Mouse (Mus musculus) limb, embryonic 12.5 days (tissue): ENCODE data around the gene Srsf10. TPM values are rescaled to one million over a fixed set of nuclear protein-coding genes. Genes with fewer than 3 reads are reported as not detected.

Experiments
- ATAC-seq: fragments of 200-750 bp; cut with Nextera tagmentation; 2 replicates; pipeline ENCODE4 v1.8.0; 2017; ENCODE audit warnings: low read depth, moderate TSS enrichment; ENCODE audit not compliant: insufficient number of reproducible peaks, insufficient read depth, low FRiP score, low TSS enrichment
- H3K27ac ChIP-seq: fragments of 300-500 bp; sonication (generic); 2 replicates; pipeline ENCODE4 v1.5.1; 2016; ENCODE audit warnings: mild to moderate bottlenecking, moderate library complexity
- H3K27me3 ChIP-seq: fragments of 300-500 bp; sonication (generic); 2 replicates; pipeline ENCODE4 v1.6.1; 2016; ENCODE audit warnings: mild to moderate bottlenecking, moderate library complexity
- H3K36me3 ChIP-seq: fragments of 300-500 bp; sonication (generic); 2 replicates; pipeline ENCODE4 v1.6.1; 2016; ENCODE audit warnings: mild to moderate bottlenecking, moderate library complexity
- H3K4me1 ChIP-seq: fragments of 300-500 bp; sonication (generic); replicated peaks from 2 replicates; pipeline ENCODE4 v1.6.1; 2016
- H3K4me2 ChIP-seq: fragments of 300-500 bp; sonication (generic); 2 replicates; pipeline ENCODE4 v1.6.1; 2016; ENCODE audit warnings: mild to moderate bottlenecking, moderate library complexity
- H3K4me3 ChIP-seq: fragments of 300-500 bp; sonication (generic); replicated peaks from 2 replicates; pipeline ENCODE4 v1.5.1; 2016; ENCODE audit warnings: mild to moderate bottlenecking
- H3K9ac ChIP-seq: fragments of 300-500 bp; sonication (generic); replicated peaks from 2 replicates; pipeline ENCODE4 v1.6.1; 2016; ENCODE audit warnings: mild to moderate bottlenecking, moderate library complexity
- H3K9me3 ChIP-seq: fragments of 300-500 bp; sonication (generic); 2 replicates; pipeline ENCODE4 v1.6.1; 2016; ENCODE audit warnings: mild to moderate bottlenecking, moderate library complexity
- whole genome bisulfite sequencing: fragments of 180-500 bp; shearing (Covaris S2); methylation state at CpG from one replicate; pipeline ENCODE4 v1.1.7; 2016; 5-methylcytosine and 5-hydroxymethylcytosine counted together
- polyA plus RNA-seq: library from polyadenylated mRNA; unstranded; fragments of >200 nt; fragmentation: Nextera tagmentation; extraction: Ambion mirVana; gene quantifications from 2 replicates; pipeline ENCODE4 v1.2.1, GENCODE M21; 2016

Srsf10 gene
- 392 and 402 TPM in 2 replicates for polyA plus RNA-seq

GRCm38 (mm10) chr4:135855536-135856222, at the start of gene Srsf10:
Gene Srsf10 (plus strand): TSS chr4:135855747.
- peak; percentile 95 for ATAC-seq
- Histone ChIP-seq H3K4me1 (peaks cover 33% of the 10 kb centered on the region), H3K27ac (peak within 1 kb of the TSS; percentile 99), H3K36me3 (peaks cover 7% of the 10 kb centered on the region; the same call in 1 of the 2 replicates), H3K4me3 (peak within 1 kb of the TSS; percentile 93), H3K27me3 (no peaks in the 10 kb centered on the region), H3K4me2 (peak within 1 kb of the TSS; percentile 80), H3K9me3 (no peaks in the 10 kb centered on the region), H3K9ac (peak within 1 kb of the TSS; percentile 99)
- WGBS: under 1% methylated on average over 67 of the region's 67 CpGs

GRCm38 (mm10) chr4:135814896-135815295, 40.7 kb upstream of the Srsf10 start:
- ATAC-seq: no peak
- 74% methylated on average over 7 of the region's 7 CpGs for WGBS

GRCm38 (mm10) chr4:135816905-135817622, 38.5 kb upstream of the Srsf10 start:
- H3K27ac ChIP-seq: no peak overlapping the region
- 44% methylated on average over 12 of the region's 12 CpGs for WGBS
- no peak for ATAC-seq
- no peak overlapping the region for H3K4me3 ChIP-seq
- no peaks in the 10 kb centered on the region; the same call in 1 of the 2 replicates for H3K4me1 ChIP-seq
- no peaks in the 10 kb centered on the region for H3K36me3 ChIP-seq
- no peak overlapping the region for H3K4me2 ChIP-seq
- H3K9me3 ChIP-seq: peaks cover 7% of the 10 kb centered on the region; the same call in 1 of the 2 replicates
- H3K27me3 ChIP-seq: no peaks in the 10 kb centered on the region
- H3K9ac ChIP-seq: no peak overlapping the region

More at GRCm38 (mm10) chr4:135814896-135815295, 40.7 kb upstream of the Srsf10 start:
- peaks cover 7% of the 10 kb centered on the region; the same call in 1 of the 2 replicates for H3K9me3 ChIP-seq
- H3K9ac ChIP-seq: no peak overlapping the region
- no peaks in the 10 kb centered on the region for H3K27me3 ChIP-seq
- H3K36me3 ChIP-seq: no peaks in the 10 kb centered on the region
- H3K27ac ChIP-seq: no peak overlapping the region
- no peak overlapping the region for H3K4me3 ChIP-seq
- no peaks in the 10 kb centered on the region for H3K4me1 ChIP-seq
- no peak overlapping the region for H3K4me2 ChIP-seq

- Histone ChIP-seq H3K27ac (no peak overlapping the region), H3K27me3 (no peaks in the 10 kb centered on the region), H3K4me1 (no peaks in the 10 kb centered on the region; the same call in 1 of the 2 replicates), H3K9ac (no peak overlapping the region), H3K4me3 (no peak overlapping the region), H3K36me3 (no peaks in the 10 kb centered on the region), H3K4me2 (no peak overlapping the region), H3K9me3 (peaks cover 7% of the 10 kb centered on the region; the same call in 1 of the 2 replicates)
- ATAC-seq: no peak
- 80% methylated on average over 3 of the region's 3 CpGs for WGBS
Observed at GRCm38 (mm10) chr4:135818366-135818765, 37.2 kb upstream of the Srsf10 start.

- Histone ChIP-seq H3K4me3 (no peak overlapping the region), H3K9me3 (peaks cover 7% of the 10 kb centered on the region; the same call in 1 of the 2 replicates), H3K9ac (no peak overlapping the region), H3K27ac (peak overlapping the region; percentile 78), H3K27me3 (no peaks in the 10 kb centered on the region), H3K4me1 (no peaks in the 10 kb centered on the region; the same call in 1 of the 2 replicates), H3K4me2 (no peak overlapping the region), H3K36me3 (no peaks in the 10 kb centered on the region)
- no peak for ATAC-seq
- WGBS: 59% methylated on average over 17 of the region's 17 CpGs
Observed at GRCm38 (mm10) chr4:135819826-135820526, 35.6 kb upstream of the Srsf10 start.

- H3K9ac ChIP-seq: no peak overlapping the region
- H3K4me3 ChIP-seq: no peak overlapping the region
- H3K9me3 ChIP-seq: peaks cover 7% of the 10 kb centered on the region; the same call in 1 of the 2 replicates
- no peaks in the 10 kb centered on the region for H3K36me3 ChIP-seq
- WGBS: 84% methylated on average over 4 of the region's 4 CpGs
- H3K4me1 ChIP-seq: no peaks in the 10 kb centered on the region; the same call in 1 of the 2 replicates
- no peak overlapping the region for H3K4me2 ChIP-seq
- no peaks in the 10 kb centered on the region for H3K27me3 ChIP-seq
- no peak overlapping the region for H3K27ac ChIP-seq
- no peak for ATAC-seq
Observed at GRCm38 (mm10) chr4:135821772-135822171, 33.8 kb upstream of the Srsf10 start.

GRCm38 (mm10) chr4:135823298-135823697, 32.2 kb upstream of the Srsf10 start:
- ATAC-seq: no peak
- Histone ChIP-seq H3K4me1 (peaks cover 2% of the 10 kb centered on the region; the same call in 1 of the 2 replicates), H3K36me3 (no peaks in the 10 kb centered on the region), H3K9ac (no peak overlapping the region), H3K4me3 (no peak overlapping the region), H3K27me3 (no peaks in the 10 kb centered on the region), H3K4me2 (no peak overlapping the region), H3K9me3 (peaks cover 6% of the 10 kb centered on the region; the same call in 1 of the 2 replicates), H3K27ac (no peak overlapping the region)
- WGBS: 76% methylated on average over 2 of the region's 2 CpGs

GRCm38 (mm10) chr4:135824254-135824653, 31.3 kb upstream of the Srsf10 start:
- ATAC-seq: no peak
- Histone ChIP-seq H3K4me2 (no peak overlapping the region), H3K36me3 (no peaks in the 10 kb centered on the region), H3K4me1 (peaks cover 11% of the 10 kb centered on the region), H3K4me3 (no peak overlapping the region), H3K27me3 (no peaks in the 10 kb centered on the region), H3K9ac (no peak overlapping the region), H3K9me3 (no peaks in the 10 kb centered on the region), H3K27ac (no peak overlapping the region)
- WGBS: 57% methylated on average over 8 of the region's 8 CpGs

- Histone ChIP-seq H3K4me2 (peak overlapping the region; percentile 41), H3K27me3 (no peaks in the 10 kb centered on the region), H3K4me3 (no peak overlapping the region), H3K9ac (no peak overlapping the region; the same call in 1 of the 2 replicates), H3K36me3 (no peaks in the 10 kb centered on the region), H3K9me3 (no peaks in the 10 kb centered on the region), H3K27ac (peak overlapping the region; percentile 96), H3K4me1 (peaks cover 13% of the 10 kb centered on the region)
- ATAC-seq: peak; percentile 75
- 21% methylated on average over 11 of the region's 11 CpGs for WGBS
Observed at GRCm38 (mm10) chr4:135828491-135828890, 27.1 kb upstream of the Srsf10 start.

- H3K27ac ChIP-seq: no peak overlapping the region
- H3K4me2 ChIP-seq: no peak overlapping the region
- H3K9me3 ChIP-seq: no peaks in the 10 kb centered on the region
- WGBS: 80% methylated on average over 11 of the region's 11 CpGs
- H3K27me3 ChIP-seq: no peaks in the 10 kb centered on the region
- no peak for ATAC-seq
- no peak overlapping the region for H3K4me3 ChIP-seq
- no peaks in the 10 kb centered on the region for H3K36me3 ChIP-seq
- no peak overlapping the region for H3K9ac ChIP-seq
- peaks cover 13% of the 10 kb centered on the region for H3K4me1 ChIP-seq
Observed at GRCm38 (mm10) chr4:135832070-135832469, 23.5 kb upstream of the Srsf10 start.
